Mouse (Mus musculus) myocyte (in vitro differentiated cells): Measurements from ENCODE around the gene Micall2. TPM values are rescaled to one million over a fixed set of nuclear protein-coding genes. Genes with fewer than 3 reads are reported as not detected.

Experiments used
- H3K27me3 ChIP-seq: one replicate; pipeline ENCODE4 v1.6.1; 2011; ENCODE audit not compliant: control insufficient read depth, insufficient read depth, insufficient read length
- H3K36me3 ChIP-seq: one replicate; pipeline ENCODE4 v1.6.1; 2011; ENCODE audit not compliant: control insufficient read depth, insufficient read depth
- H3K4me2 ChIP-seq: one replicate; pipeline ENCODE4 v1.6.1; 2011; ENCODE audit warnings: low read depth, control low read depth
- H3K4me3 ChIP-seq: one replicate; pipeline ENCODE4 v1.5.1; 2011; ENCODE audit warnings: mild to moderate bottlenecking, control low read depth, moderate library complexity
- H3K79me2 ChIP-seq: one replicate; pipeline ENCODE4 v1.6.1; 2011; ENCODE audit not compliant: control insufficient read depth, insufficient read depth
- H3ac ChIP-seq: one replicate; pipeline ENCODE4 v1.6.1; 2011; ENCODE audit not compliant: control insufficient read depth, insufficient read length
- CEBPB ChIP-seq: IDR thresholded peaks from 2 replicates; pipeline ENCODE4 v1.6.1; 2011; ENCODE audit warnings: mild to moderate bottlenecking, moderate library complexity; ENCODE audit not compliant: poor library complexity, insufficient read depth, severe bottlenecking
- E2F4 ChIP-seq: IDR thresholded peaks from one replicate; pipeline ENCODE4 v1.6.1; 2011; ENCODE audit warnings: mild to moderate bottlenecking, control low read depth, moderate library complexity; ENCODE audit not compliant: insufficient read depth
- MAX ChIP-seq: IDR thresholded peaks from one replicate; pipeline ENCODE4 v1.6.1; 2011; ENCODE audit warnings: low read depth, mild to moderate bottlenecking, control low read depth
- MYOD1 ChIP-seq, 3 experiments: IDR thresholded peaks; one replicate each; pipeline ENCODE4 v1.6.1; 2011; ENCODE audit warnings: control low read depth in 2 of 3, low read depth in 2 of 3, mild to moderate bottlenecking in 2 of 3, moderate library complexity in 1 of 3; ENCODE audit not compliant: insufficient read length in 2 of 3, control insufficient read depth in 1 of 3
- MYOG ChIP-seq, 3 experiments: IDR thresholded peaks; one replicate each; pipeline ENCODE4 v1.6.1; 2011; ENCODE audit warnings: control low read depth in 2 of 3, low read depth in 2 of 3, mild to moderate bottlenecking in 2 of 3; ENCODE audit not compliant: insufficient read length in 2 of 3, control insufficient read depth in 1 of 3, insufficient read depth in 1 of 3
- POLR2A ChIP-seq: IDR thresholded peaks from one replicate; pipeline ENCODE4 v1.6.1; 2011; ENCODE audit warnings: low read depth, mild to moderate bottlenecking, control low read depth, moderate library complexity; ENCODE audit not compliant: insufficient read length
- POLR2AphosphoS2 ChIP-seq: IDR thresholded peaks from one replicate; pipeline ENCODE4 v1.6.1; 2011; ENCODE audit warnings: low read depth, control low read depth; ENCODE audit not compliant: insufficient read length
- REST ChIP-seq: IDR thresholded peaks from one replicate; pipeline ENCODE4 v1.6.1; 2011; ENCODE audit warnings: mild to moderate bottlenecking, control low read depth, moderate library complexity; ENCODE audit not compliant: insufficient read depth, insufficient read length
- SRF ChIP-seq: IDR thresholded peaks from one replicate; pipeline ENCODE4 v1.6.1; 2011; ENCODE audit warnings: low read depth; ENCODE audit not compliant: control insufficient read depth, insufficient read length
- TCF12 ChIP-seq: IDR thresholded peaks from one replicate; pipeline ENCODE4 v1.6.1; 2011; ENCODE audit warnings: mild to moderate bottlenecking, control low read depth; ENCODE audit not compliant: poor library complexity, insufficient read depth, severe bottlenecking
- TCF3 ChIP-seq: IDR thresholded peaks from one replicate; pipeline ENCODE4 v1.6.1; 2011; ENCODE audit warnings: low read depth, control low read depth; ENCODE audit not compliant: insufficient read length
- USF1 ChIP-seq: IDR thresholded peaks from one replicate; pipeline ENCODE4 v1.6.1; 2011; ENCODE audit warnings: low read depth, mild to moderate bottlenecking, control low read depth, moderate library complexity
- polyA plus RNA-seq: library from polyadenylated mRNA; unstranded; fragments of >200 nt; fragmentation: generic; extraction: Trizol; gene quantifications from one replicate; pipeline ENCODE4 v1.2.1, GENCODE M21; 2012; ENCODE audit warnings: missing spikeins

The Micall2 gene
- polyA plus RNA-seq, 1 experiment, result 6.1 TPM

DNA sequence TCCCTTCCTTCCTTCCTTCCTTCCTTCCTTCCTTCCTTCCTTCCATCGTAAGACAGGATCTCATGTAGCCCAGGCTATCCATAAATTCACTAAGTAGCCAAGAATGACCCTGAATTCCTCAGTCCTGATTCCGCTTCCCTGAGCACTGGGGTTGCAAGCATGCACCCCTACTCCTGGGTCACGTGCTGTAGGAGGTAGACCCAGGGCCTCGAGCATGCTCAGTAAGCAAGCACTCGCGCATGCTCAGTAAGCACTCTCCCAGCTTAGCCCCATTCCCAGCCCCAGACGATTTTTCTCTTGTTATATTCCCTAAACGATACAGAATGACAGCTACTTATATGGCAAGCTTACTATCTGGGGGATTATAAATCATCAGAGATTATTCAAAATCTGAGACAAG lies 74.4 kb downstream of the Micall2 start:
- Histone ChIP-seq H3K79me2 (no peaks in the 10 kb centered on the region), H3K27me3 (peaks cover 86% of the 10 kb centered on the region), H3K36me3 (no peaks in the 10 kb centered on the region), H3ac (no peak overlapping the region), H3K4me2 (no peak overlapping the region), H3K4me3 (no peak overlapping the region)
- TF ChIP-seq CEBPB (no peak), TCF12 (no peak), MYOG (IDR thresholded peaks at IDR 0.05; ENCODE audit: control insufficient read depth in 1 of 3, insufficient read depth in 1 of 3, insufficient read length in 2 of 3, low read depth in 2 of 3) (no peak), POLR2AphosphoS2 (no peak), USF1 (peak; percentile 12), TCF3 (no peak), MAX (no peak), POLR2A (no peak)

- H3K4me2 ChIP-seq, result no peak overlapping the region
- no peak overlapping the region for H3ac ChIP-seq
- no peak overlapping the region for H3K4me3 ChIP-seq
- H3K27me3 ChIP-seq, result peaks cover 77% of the 10 kb centered on the region
- TF ChIP-seq MYOD1 (IDR thresholded peaks at IDR 0.05; ENCODE audit: control insufficient read depth in 1 of 3, insufficient read length in 2 of 3, low read depth in 2 of 3) (no peak), USF1 (no peak), MAX (no peak), POLR2A (no peak), CEBPB (no peak), E2F4 (no peak), REST (no peak), TCF12 (no peak), MYOG (IDR thresholded peaks at IDR 0.05; ENCODE audit: control insufficient read depth in 1 of 3, insufficient read depth in 1 of 3, insufficient read length in 2 of 3, low read depth in 2 of 3) (no peak), POLR2AphosphoS2 (no peak), SRF (no peak), TCF3 (no peak)
- H3K79me2 ChIP-seq, result no peaks in the 10 kb centered on the region
- no peaks in the 10 kb centered on the region for H3K36me3 ChIP-seq
Observed at GRCm38 (mm10) chr5:139659307-139659706, 76.8 kb downstream of the Micall2 start.

DNA sequence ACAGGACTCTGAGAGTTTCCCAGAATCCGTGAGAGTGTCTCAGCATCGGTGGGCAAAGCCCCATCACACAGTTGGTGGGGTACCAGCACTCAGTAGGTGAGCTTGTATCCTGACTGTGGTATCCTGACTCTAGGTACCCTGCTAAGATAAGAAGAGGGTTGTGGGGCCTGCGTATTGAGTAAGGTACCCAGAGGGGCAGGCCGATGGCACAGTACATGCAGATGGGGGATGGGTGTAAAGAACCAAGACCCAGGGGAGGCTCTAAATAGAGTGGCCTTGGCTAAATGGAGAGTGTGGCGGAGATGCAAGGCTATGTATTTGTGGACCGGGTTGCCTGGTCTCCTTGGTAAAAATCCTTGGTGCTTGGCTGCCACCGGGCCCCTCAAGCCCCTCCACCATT lies 77.3 kb downstream of the Micall2 start:
- H3K79me2 ChIP-seq, result no peaks in the 10 kb centered on the region
- H3ac ChIP-seq, result no peak overlapping the region
- H3K36me3 ChIP-seq, result no peaks in the 10 kb centered on the region
- peaks cover 77% of the 10 kb centered on the region for H3K27me3 ChIP-seq
- H3K4me3 ChIP-seq, result no peak overlapping the region
- no peak overlapping the region for H3K4me2 ChIP-seq
- TF ChIP-seq MYOG (IDR thresholded peaks at IDR 0.05; ENCODE audit: control insufficient read depth in 1 of 3, insufficient read depth in 1 of 3, insufficient read length in 2 of 3, low read depth in 2 of 3), result no peak
- TF ChIP-seq SRF, result no peak
- TF ChIP-seq TCF12, result no peak
- TF ChIP-seq CEBPB, result no peak
- no peak for TF ChIP-seq TCF3
- TF ChIP-seq POLR2A, result no peak

- no peak overlapping the region for H3K4me3 ChIP-seq
- H3K36me3 ChIP-seq, result no peaks in the 10 kb centered on the region
- no peak for TF ChIP-seq REST
- H3ac ChIP-seq, result no peak overlapping the region
- peaks cover 77% of the 10 kb centered on the region for H3K27me3 ChIP-seq
- H3K79me2 ChIP-seq, result no peaks in the 10 kb centered on the region
- H3K4me2 ChIP-seq, result no peak overlapping the region
Observed at GRCm38 (mm10) chr5:139657959-139658602, 78.1 kb downstream of the Micall2 start.

Other genes with a start within 250 kb of the Micall2 start
- gene Uncx, start 192.8 kb downstream of the Micall2 start, polyA plus RNA-seq, result not detected
- gene Ints1, start 39.3 kb upstream of the Micall2 start, polyA plus RNA-seq, result 46.4 TPM
- gene Mafk, start 55.2 kb upstream of the Micall2 start, polyA plus RNA-seq, result 19.8 TPM
- 7.2 TPM for gene Tmem184a, start 83.6 kb upstream of the Micall2 start, polyA plus RNA-seq
- not detected for gene Gm26938, start 90.1 kb upstream of the Micall2 start, polyA plus RNA-seq
- 57.7 TPM for gene Psmg3, start 90.5 kb upstream of the Micall2 start, polyA plus RNA-seq
- 0.10 TPM for gene Elfn1, start 171.6 kb upstream of the Micall2 start, polyA plus RNA-seq